Mouse (Mus musculus): ENCODE results near the gene Zdbf2. TPM values are rescaled to one million over a fixed set of nuclear protein-coding genes. Genes with fewer than 3 reads are reported as not detected.
"Not testable (repeated sequence)": the region's sequence is repeated elsewhere in the genome, so short reads cannot be mapped to it uniquely, and the experiment has no call there.

Zdbf2 gene
- total RNA-seq, 2 experiments from 2014 or later, result not detected

DNA sequence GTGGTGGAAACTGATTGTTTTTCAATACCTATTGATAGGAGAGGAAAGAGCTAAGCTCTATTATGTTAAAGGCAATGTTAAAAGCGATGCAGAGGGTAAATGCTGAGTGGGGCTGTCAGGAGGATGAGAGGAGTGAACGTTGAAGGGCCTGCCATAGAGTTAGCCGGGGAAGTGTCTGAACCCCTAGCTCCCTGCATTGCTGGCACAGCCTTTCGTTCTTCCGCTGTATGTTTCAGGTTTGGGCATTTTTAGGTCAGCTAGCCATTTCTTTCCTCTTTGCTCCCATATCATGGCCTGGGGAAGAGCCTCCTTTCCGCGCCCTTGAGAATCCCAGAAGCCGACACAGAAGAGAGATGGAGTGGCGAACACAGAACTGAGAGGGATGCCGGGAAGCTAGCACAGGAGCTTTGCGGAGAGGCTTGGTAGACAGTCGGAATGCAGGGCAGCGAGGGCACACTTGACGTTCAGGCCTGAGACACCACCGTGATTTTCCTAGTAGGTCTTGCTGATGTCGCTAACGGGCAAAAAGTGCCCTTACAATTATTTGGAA is 11.9 kb upstream of the Zdbf2 start:
- ATAC-seq (replicated peaks; ENCODE audit: poor library complexity, severe bottlenecking), result no peak

DNA sequence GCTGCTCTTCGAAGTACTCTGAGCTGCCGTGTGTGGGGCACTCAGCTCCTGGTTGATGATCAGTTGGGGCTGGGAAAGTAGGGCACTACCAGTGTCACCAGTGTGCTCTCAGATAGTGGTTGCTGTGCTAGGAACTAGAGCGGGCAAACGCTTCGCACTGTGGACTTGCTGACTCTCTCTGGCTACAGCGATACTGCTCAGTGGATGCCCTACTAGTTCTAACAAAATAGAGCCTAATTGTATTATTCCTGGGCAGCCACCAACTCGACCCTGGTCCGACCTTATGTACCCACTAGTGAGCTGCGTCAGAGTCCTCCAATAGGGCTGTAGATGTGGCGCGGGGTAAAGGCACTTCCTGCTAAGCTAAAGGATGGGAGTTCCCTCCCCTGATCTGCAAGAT is 9.4 kb upstream of the Zdbf2 start:
- no peak for ATAC-seq (replicated peaks; ENCODE audit: poor library complexity, severe bottlenecking)

DNA sequence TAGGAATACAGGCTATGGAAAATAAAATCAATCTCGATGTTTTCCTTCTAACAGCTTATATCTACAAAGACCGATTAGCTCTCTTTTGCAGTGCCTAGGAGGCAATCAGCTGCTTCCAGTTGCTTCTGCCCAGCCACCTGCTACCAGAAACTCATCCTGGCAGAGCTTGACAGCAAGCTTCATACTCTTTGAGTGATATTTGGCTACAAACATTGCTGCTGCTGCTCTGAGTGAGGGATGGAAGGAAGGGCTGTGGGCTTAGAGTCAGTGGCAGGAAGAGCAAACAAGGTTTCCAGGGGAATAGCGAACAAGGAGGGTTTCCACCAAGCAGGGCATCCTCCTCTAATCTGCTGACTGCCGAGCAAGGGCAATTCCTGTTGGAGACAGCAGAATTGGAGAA is 7.6 kb upstream of the Zdbf2 start:
- no peak for ATAC-seq (replicated peaks; ENCODE audit: poor library complexity, severe bottlenecking)

DNA sequence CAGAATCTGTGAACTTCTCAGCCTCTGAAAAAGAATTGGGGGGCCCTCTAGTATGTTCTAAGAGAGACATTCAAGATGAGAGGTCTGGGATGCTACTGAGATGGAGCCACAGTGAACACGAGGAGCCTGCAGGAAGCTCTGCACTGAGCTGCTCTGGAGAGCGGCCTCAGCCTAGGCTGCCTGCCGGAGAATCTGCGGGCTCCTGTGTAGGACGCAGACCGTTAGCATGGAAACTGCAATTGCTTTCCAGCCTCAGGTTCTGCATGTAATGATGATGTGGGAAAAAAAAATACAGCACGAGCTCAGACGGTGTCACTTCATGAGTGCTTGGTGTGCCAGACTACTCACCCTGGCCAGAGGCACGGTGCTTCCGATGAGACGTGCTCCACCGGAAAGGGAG is 6.9 kb upstream of the Zdbf2 start:
- ATAC-seq (replicated peaks; ENCODE audit: poor library complexity, severe bottlenecking), result no peak

DNA sequence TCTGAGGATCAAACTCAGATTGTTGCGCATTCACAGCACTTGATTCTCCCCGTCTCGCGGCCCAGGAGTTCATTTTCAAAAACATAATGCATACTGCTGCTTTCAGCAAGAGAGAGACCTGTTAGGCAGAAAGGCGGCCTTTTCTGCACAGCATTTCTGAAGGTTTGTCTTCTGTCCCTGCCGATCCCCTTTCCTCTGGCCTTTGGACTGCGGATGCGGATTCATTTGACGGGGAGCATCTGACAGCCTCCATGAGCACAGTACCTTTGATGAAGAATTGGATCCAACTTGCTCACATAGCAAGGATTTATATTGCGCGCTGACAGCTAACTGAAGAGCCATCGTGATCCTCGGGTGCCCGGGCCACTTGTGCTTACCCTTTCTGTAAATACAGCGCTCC is 6.3 kb upstream of the Zdbf2 start:
- no peak for ATAC-seq (replicated peaks; ENCODE audit: poor library complexity, severe bottlenecking)

DNA sequence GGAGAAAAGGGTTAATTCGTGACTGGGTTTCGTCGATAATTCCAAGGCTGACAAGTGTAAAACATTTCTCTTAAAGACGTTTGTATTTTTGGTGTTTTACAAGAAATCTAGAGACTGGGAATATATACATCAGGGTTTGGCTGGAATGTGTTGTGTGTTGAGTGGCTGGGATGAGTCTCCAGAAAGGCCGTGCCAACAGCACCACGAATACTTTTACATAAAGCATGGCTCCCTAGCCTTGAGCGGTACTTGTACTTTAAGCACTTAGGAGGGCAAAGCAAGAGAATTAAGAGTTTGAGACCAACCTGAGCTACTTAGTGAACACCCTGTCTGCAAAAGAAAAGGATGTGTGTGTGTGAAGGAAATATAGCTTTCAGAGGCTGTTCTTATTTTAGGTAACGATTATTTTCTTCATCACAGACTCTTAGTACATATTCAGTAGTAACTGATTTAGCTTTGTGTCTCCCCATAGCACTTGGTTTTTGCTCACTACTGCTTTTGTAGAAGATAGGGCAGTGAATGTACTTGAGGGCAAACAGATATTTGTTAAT is 865 bp upstream of the Zdbf2 start:
- no peak for ATAC-seq (replicated peaks; ENCODE audit: poor library complexity, severe bottlenecking)

DNA sequence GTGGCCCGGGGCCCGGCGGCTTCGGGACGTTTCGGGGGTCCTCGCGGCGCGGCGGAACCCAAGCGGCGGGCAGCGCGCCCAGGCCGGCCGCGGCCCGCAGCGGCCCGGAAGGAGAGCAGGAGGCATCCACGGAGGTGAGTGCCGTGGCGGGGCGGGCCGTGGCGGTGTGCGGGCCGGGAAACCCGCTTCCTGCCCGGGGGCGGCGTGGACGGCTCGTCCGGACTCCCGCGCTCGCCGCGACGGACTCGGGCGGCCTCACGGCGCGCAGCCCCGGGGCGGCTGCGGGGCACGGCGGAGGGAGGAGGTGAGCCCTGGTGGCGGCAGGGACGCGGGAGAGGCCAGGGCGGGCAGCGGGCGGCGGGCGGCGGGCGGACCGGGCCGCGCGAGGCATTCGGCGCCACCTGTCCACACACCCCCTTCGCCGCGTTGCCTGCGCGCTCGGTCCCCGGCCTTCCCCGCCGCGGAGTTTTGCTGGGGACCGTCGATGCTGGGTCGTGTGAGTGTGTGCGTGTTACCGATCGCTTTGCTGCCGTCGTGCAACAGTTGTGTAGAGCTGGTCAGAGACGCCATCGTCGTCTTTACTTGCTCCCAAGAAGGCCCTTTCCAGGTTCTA is 380 bp downstream of the Zdbf2 start:
- peak; percentile 14; the same call in 1 of the 2 replicates for ATAC-seq (replicated peaks; ENCODE audit: poor library complexity, severe bottlenecking)

DNA sequence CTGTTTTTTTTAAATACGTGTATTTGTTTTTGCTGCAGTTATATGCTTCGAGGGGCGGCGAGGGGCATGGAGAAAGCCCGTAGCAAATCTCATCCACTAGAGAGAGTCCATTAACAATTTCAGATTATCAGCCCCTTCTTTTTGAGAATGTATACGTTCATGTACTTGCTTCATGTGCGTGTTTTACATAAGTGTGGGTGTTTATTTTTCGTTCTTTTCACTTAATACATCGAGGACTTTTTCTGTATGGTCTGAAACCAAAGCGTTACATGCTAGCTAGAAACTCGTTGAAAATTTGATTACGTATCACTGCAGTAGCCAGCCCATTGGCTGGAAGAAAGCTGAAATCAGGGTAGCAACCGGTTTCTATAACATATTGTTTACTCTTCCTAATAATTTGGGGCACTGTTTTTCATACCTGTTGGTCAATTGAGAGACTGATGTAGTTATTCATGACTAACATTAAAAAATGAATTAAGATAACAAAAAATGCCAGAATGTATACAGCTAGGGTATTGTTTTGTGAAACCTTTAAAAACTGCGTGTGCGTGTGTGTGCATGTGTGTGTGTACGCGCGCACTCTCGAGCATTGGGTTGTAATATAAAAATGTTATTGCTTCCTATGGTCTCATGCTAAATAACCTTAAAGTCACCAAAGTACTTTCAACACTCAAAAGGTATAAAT is 1.1 kb downstream of the Zdbf2 start:
- ATAC-seq (replicated peaks; ENCODE audit: poor library complexity, severe bottlenecking), result no peak

DNA sequence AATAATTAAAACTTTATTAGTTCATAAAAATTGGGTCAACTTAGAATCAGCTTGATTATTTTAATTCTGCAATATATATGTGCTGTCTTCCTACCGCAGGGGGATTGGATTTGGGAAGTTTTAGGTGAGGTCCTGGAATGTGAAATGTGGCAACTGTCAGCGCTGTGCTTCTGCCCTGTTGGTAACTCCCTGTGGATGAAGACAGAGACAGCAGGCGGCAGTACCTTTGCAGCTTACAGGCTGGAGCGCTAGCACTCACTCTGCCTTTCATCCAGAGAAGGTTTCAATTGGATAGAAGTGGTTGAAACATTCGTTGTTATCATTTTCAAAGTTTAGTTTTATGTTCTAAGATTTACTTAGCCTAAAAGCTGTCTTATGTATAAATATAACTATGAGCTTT is 5.0 kb downstream of the Zdbf2 start:
- no peak for ATAC-seq (replicated peaks; ENCODE audit: poor library complexity, severe bottlenecking)

DNA sequence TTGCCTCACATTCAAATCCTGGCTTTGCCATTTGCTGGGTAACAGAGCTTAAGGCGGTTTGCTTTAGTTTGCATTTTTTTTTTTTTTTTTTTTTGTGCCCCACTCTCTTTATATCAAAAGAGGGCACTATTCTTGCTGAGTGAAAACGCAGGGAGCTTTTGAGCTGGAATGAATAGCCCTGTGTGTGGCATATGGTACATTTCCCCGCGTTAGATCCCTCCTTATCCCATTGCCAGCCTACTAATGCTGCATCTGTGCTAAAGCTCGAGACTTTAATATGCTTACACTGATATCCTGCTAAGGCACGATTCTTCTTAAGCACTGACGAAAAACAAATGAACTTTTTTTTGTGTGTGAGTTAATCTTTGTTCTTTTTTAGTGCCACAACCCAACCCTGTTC is 20.9 kb downstream of the Zdbf2 start:
- no peak for ATAC-seq (replicated peaks; ENCODE audit: poor library complexity, severe bottlenecking)

DNA sequence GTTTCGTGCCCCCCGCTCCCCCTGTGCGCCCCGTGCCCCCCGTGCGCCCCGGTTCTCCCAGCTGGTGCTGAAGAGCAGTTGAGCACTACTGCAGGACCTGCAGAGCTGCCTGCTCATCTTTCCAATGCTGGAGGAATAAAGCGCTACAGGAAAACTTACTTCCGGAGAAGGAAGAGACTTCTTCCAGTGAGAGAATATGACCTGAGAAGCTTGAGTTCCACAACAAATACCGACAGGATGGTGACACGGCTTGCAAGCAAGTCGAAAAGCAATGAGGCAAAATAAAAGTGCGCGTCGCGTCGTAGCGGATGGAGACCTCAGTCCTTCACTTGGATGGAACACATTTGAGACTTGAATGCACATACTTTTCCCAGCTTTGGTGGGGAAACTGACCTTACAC is 36.6 kb downstream of the Zdbf2 start:
- no peak for ATAC-seq (replicated peaks; ENCODE audit: poor library complexity, severe bottlenecking)

DNA sequence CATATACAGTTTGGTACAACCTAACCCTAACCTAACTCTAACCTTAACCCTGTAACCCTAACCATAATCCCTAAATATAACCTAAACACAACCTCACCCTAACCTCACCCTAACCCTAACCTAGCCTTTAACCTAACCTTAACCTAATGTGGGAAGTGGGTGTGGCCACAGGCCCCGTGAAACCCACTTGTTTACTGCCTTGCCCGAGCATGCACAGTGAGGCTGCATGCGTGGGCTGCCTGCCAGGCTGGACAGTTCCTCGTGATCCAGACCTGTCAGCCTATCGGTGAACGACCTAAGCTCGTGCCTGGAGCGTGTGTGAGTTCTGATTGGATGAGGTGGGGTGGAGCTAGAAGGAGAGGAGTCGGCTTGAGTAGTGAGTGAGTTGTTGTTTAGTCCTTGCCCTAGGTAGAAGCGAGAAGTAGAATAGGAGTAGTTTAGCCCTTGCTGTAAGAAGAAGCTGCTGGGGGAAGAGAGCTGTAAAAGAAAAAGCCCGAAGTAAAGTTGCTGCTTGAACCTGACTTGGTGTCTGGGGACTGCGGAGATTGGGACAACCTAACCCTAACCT is 50.6 kb downstream of the Zdbf2 start:
- not testable (repeated sequence) for ATAC-seq (replicated peaks; ENCODE audit: poor library complexity, severe bottlenecking)

Other genes with a start within 250 kb of the Zdbf2 start
- 73.8 and 102 TPM in 2 replicates for gene Ino80d, start 158.6 kb upstream of the Zdbf2 start, total RNA-seq (2014; fragmentation: Nextera tagmentation)
- 20.6 and 24.0 TPM in 2 replicates for gene Ino80d, start 158.6 kb upstream of the Zdbf2 start, total RNA-seq (2017)
- 1,766 and 1,810 TPM in 2 replicates for gene Eef1b2, start 96.4 kb upstream of the Zdbf2 start, total RNA-seq (2014; fragmentation: Nextera tagmentation)
- gene Eef1b2, start 96.4 kb upstream of the Zdbf2 start, total RNA-seq (2017), result 3,234 and 3,329 TPM in 2 replicates
- 111 and 115 TPM in 2 replicates for gene Ndufs1, start 96.4 kb upstream of the Zdbf2 start, total RNA-seq (2014; fragmentation: Nextera tagmentation)
- 155 and 156 TPM in 2 replicates for gene Ndufs1, start 96.4 kb upstream of the Zdbf2 start, total RNA-seq (2017)
- gene Gpr1, start 58.7 kb upstream of the Zdbf2 start, total RNA-seq (2014; fragmentation: Nextera tagmentation), result not detected in 2 replicates
- gene Gpr1, start 58.7 kb upstream of the Zdbf2 start, total RNA-seq (2017), result not detected in 2 replicates
- not detected in 2 replicates for gene Adam23, start 172.6 kb downstream of the Zdbf2 start, total RNA-seq (2014; fragmentation: Nextera tagmentation)
- not detected in 2 replicates for gene Adam23, start 172.6 kb downstream of the Zdbf2 start, total RNA-seq (2017)

Measured in granulocyte monocyte progenitor cell, adult 5-6 weeks (primary cell).